Mouse (Mus musculus): ENCODE measurements around the gene Rgs6.

Gene Rgs6

GRCm38 (mm10) chr12:83037798-83038560 lies 449.9 kb downstream of the Rgs6 start:
- no peak for DNase-seq (ENCODE audit: low spot score)

- no peak for DNase-seq (ENCODE audit: low spot score)
Observed at GRCm38 (mm10) chr12:83038779-83039178, 450.7 kb downstream of the Rgs6 start.

GRCm38 (mm10) chr12:83039859-83040258 lies 451.8 kb downstream of the Rgs6 start:
- DNase-seq (ENCODE audit: low spot score): no peak

DNA sequence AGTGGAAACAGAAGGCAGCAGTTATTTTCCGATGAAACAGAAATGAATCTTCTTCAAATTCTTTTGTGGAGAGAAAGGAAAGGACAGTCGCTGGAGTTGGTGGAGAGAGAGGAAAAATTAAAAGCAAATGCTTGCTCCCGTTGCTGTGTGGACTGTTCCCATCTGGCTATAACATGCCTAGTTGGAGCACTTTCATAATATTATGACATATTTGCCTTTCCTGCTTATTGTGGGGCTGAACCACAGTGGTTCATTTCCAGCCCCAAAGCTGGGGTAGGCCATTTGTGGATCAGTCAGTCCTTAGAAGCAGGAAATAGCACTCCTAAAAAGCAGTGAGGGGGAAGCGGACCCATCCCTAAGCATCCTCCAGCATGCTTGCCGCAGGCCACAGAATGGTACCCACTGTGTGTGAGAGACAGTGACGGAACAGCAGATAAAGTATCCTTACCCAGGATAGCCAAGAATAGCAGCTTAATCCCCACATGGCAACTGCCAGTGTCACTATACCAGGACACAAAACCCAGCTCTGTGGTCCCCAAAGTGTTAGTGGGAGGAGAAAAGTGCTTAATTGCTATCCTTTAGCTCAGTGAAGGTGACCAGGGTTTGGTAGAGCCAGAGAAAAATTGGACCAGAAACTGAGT lies 456.0 kb downstream of the Rgs6 start:
- DNase-seq (ENCODE audit: low spot score): no peak

DNA sequence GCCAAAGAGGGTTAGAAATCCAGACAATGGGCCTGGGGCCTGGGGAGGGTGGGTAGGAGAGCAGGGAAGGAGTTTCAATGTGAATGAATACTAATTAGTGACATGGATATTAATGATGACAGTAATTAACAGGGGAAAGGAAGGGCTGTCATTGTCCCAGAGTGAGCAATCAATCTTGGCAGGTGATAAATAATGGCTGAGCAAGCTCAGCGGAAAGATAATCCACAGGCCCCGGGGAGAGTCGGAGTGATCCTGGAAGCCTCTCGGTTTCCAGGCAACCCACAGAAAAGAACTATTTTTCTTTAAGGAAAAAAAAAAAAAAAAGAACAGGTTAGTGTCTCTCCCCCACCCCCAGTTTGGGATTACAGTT lies 456.5 kb downstream of the Rgs6 start:
- no peak for DNase-seq (ENCODE audit: low spot score)

GRCm38 (mm10) chr12:83045001-83045531 lies 457.0 kb downstream of the Rgs6 start:
- DNase-seq (ENCODE audit: low spot score): no peak

DNA sequence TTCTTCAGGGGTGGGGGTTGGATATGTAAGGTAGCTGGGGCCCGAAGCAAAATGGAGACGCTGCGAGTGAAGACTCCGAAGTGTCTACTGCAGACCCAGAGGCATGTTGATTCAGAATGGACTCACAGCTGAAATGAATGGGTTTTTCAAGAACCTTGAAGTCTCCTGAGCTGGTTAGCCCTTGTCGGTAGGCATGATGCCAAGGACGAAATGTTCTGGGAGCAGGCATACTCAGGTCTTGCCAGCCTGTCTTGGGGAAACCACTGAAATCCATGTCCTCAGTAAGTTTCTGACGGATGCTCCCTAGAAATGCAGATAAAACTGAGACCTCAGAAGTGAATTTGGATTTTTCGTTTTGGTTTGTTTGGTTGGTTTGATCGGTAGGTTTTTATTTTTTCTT lies 458.6 kb downstream of the Rgs6 start:
- no peak for DNase-seq (ENCODE audit: low spot score)

GRCm38 (mm10) chr12:83047710-83048109 lies 459.6 kb downstream of the Rgs6 start:
- no peak for DNase-seq (ENCODE audit: low spot score)

GRCm38 (mm10) chr12:83050514-83050913 lies 462.4 kb downstream of the Rgs6 start:
- DNase-seq (ENCODE audit: low spot score): no peak

DNA sequence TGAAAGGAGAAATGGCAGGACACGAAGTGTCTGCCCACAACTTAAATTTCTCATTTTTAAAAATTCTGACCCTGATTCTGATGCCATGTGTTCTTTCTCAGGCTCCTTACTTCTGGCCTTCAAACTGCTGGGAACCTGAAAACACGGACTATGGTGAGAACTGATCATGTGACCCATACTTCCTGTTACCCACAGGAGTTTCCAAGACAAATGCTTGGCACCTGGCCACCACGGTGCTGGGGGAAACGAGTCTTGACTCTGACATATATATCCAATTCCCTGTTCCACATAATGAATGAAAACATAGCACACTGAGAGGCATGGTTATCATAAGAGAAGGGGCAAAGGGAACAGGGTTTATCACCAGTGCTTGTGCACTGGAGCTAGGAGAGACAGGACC lies 464.3 kb downstream of the Rgs6 start:
- no peak for DNase-seq (ENCODE audit: low spot score)

DNA sequence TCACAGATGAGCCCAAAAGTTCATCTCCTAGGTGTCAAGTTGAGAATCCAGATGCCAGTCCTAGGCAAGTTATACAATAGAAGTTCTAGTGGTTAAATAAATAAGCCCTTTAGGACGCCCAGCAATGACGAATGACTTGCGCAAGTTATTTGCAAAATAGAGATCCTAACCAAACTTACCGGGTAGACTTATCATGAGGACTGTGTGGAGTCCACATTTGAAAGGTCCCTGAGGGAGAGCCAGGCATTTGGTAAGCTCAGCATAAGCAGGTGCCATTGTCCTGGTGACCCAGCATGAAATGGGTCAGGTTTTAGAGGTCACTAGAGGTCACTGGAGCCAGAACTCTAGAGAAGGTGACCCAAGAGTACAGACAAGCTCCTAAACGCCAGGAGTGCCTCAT lies 467.6 kb downstream of the Rgs6 start:
- no peak for DNase-seq (ENCODE audit: low spot score)

DNA sequence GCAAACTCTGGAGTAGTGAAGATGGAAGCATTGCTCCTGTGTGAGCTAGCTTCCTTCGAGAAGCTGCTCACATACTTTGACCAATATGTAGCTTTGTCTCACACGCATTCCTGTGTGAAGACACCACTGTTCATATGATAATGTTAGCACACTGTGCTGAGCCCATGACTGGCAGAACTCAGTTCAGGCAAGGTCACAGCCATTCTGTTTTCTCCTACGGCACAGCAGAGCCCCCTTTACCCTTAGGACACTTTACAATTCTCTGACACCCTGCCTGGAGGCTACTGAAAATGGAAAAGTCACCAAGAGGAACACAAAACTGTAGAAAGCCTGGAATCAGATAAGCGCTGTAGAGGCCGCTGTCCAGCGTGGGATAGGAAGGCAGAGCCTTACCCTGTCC lies 478.3 kb downstream of the Rgs6 start:
- DNase-seq (ENCODE audit: low spot score): no peak

GRCm38 (mm10) chr12:83070848-83071247 lies 482.8 kb downstream of the Rgs6 start:
- no peak for DNase-seq (ENCODE audit: low spot score)

- DNase-seq (ENCODE audit: low spot score): no peak
Observed at GRCm38 (mm10) chr12:83072181-83072887, 484.2 kb downstream of the Rgs6 start.

DNA sequence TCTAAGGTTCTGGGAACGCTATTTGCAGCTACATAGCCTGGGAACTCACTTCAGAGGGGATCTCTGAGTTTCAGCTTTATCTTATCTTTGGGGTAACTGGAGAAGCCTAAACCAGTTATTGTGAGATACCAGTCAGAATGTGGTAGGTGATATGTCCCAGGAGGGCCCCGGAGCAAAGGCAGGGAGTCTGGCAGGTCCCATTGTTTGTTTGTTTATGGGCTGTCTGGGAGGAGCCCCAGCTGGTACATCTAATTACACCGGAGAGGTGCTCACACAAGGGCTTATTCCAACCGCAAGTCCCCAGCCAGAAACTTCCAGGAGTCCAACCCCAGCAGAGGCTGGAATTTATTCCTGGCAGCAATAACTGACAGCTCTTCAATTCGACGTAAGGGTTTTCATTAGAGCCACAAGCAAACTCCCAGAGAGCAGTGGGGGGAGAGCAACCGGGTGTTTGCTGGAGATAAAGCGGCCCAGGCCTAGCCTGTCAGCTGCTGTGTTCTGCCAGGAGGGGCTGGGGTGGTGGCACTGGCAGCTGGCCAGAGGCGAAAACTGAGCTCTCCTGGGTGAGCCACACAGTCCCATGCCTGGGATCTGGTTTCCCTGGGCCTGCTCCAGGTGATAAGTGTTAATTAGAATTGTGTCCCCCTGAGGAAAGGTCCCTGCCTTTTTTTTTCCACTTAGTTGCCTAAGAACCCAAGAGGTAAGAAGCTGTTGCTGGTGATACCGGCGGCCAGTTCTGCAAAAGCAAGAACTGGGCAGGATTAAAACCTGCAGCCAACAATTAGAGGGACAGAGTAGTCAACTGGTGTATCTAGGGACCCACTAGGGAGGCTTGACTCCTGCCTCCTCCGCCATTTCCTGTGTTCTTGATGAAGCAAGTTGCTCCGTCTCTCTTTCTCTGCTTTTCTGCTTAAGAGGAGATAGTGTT lies 485.1 kb downstream of the Rgs6 start:
- DNase-seq (ENCODE audit: low spot score): no peak

- DNase-seq (ENCODE audit: low spot score): no peak
Observed at GRCm38 (mm10) chr12:83073879-83074368, 485.8 kb downstream of the Rgs6 start.

DNA sequence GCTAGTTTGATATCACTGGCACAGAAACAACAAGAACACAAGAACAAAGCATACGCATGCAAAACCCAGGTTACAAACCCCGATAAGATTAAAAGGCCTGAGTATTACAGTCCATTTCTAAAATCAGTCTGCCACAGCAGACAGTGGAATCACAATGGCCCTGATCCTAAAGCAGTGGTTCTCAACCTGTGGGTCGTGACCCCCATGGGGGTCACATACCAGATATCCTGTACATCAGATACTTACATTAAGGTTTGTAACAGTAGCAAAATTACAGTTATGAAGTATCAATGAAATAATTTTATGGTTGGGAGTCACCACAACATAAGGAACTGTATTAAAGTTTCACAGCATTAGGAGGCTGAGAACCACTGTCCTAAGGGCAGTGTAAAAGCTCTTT lies 488.1 kb downstream of the Rgs6 start:
- DNase-seq (ENCODE audit: low spot score): no peak

- DNase-seq (ENCODE audit: low spot score): no peak
Observed at GRCm38 (mm10) chr12:83077486-83077885, 489.4 kb downstream of the Rgs6 start.

DNA sequence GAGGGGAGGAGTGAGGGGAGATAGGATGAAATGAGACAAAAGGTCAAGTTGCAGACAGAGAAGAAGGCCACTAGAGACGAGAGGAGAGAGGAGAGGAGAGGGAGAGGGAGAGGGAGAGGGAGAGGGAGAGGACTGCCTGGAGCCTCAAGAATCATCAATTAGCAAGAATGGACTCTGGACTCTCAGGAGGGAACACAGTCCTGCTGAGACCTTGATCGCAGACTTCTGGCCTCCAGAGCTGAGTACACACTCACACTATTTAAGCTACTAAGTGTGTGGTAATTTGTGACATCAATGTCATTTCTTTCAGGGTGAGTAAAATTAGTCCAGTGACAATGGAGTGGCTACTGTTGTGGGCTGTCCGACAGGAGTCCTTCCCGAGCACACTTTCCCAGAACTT lies 495.3 kb downstream of the Rgs6 start:
- no peak for DNase-seq (ENCODE audit: low spot score)

- DNase-seq (ENCODE audit: low spot score): no peak
Observed at GRCm38 (mm10) chr12:83084614-83085013, 496.5 kb downstream of the Rgs6 start.

- no peak for DNase-seq (ENCODE audit: low spot score)
Observed at GRCm38 (mm10) chr12:83087010-83087409, 498.9 kb downstream of the Rgs6 start.

DNA sequence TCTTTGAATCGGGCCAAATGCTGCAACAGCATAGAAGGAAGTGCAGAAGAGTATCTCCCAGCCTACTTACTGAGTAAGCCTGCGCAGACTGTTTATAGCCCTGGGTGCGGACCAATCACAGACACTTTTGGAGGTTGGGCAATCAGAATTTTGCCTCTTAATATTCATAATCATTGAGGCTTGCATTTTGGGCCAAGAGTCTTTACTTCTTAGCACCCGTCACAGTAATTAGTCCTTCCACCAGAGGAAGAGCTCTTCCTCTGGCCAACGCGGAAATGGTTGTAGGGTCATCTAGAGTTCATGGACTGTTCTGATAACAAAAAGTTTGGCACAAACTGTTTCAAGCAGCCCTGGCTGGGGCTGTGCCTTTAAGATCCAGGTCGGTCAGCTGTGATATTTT lies 499.5 kb downstream of the Rgs6 start:
- no peak for DNase-seq (ENCODE audit: low spot score)
